Comparison of ENCODE assay signal across 27 mouse cellular contexts in the genomic region with DNA sequence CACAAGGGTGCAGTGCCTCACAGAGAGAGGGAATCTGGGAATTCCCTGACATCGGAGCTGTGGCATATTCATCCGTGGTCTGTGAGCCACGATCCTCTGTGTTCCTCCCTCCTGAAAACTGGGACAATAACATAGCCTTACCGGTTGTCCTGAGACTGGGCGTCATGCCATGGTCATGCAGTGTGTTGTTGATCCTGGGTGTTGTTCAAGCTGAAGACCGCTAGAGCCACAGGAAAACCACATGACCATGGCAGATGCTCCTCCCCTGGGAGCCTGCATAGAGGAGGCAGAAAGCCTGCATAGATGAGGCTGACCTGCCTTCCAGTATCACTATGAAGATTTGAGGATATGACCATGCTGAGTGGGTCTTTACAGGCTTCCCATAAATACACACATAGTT. TPM values are rescaled to one million over a fixed set of nuclear protein-coding genes. Genes with fewer than 3 reads are reported as not detected.
DNase-seq lines count a peak whose midpoint lies in the region; ATAC-seq and TF ChIP-seq lines count a peak whose summit lies in the region.
"Had no signal": no experiment of that assay in that cellular context is flagged by ENCODE, and none has a peak within 500 bp of the region (broad histone marks: within the 10 kb centered on the region; RNA-seq: fewer than 3 reads in every experiment).

No protein-coding gene starts in this region.

- no peaks in the 10 kb centered on the region for H3K4me1 ChIP-seq in hindbrain, embryonic 13.5 days (replicated peaks)
- H3K4me1 ChIP-seq: forebrain, embryonic 15.5 days; heart, embryonic 15.5 days; limb, embryonic 13.5 days; liver, embryonic 13.5 days; midbrain, embryonic 10.5 days; stomach, embryonic 15.5 days had no signal

- intact Hi-C loops in gastrocnemius, adult 2 months (cut with DNase I), result no loop called here

- TF ChIP-seq CTCF in gastrocnemius, adult 2 months (IDR thresholded peaks at IDR 0.05), result no peak

- peak; percentile 7 for DNase-seq in cerebellum, adult 11-12 months
- DNase-seq in cerebellum, postnatal 4 days (ENCODE audit: low spot score in 2 of 2), result no peak
- DNase-seq in 3134 (ENCODE audit: extremely low read depth, insufficient read length, low spot score), result peak; percentile 28
- peak; percentile 6 for DNase-seq in cerebellum, adult 9-11 months
- DNase-seq in adrenal gland, adult (ENCODE audit: inconsistent age in 2 of 2, low spot score in 1 of 2), result no peak
- DNase-seq in gastrocnemius, adult 2 months, result no peak
- DNase-seq: adrenal gland, adult 8-10 months; gastrocnemius, postnatal 36 days; heart, postnatal 36 days; kidney, adult 9 months; kidney, postnatal 14 days; liver, embryonic 13.5 days; lung, embryonic 14.5 days; thymus, postnatal 25 days had no signal

- 85% methylated on average over 6 of the region's 6 CpGs for WGBS in hindbrain, embryonic 13.5 days

- H3K4me3 ChIP-seq in hindbrain, embryonic 13.5 days, result no peak overlapping the region
- H3K4me3 ChIP-seq in gastrocnemius, adult 2 months, result no peak overlapping the region
- H3K4me3 ChIP-seq: embryonic facial prominence, embryonic 10.5 days; forebrain, embryonic 15.5 days; heart, embryonic 15.5 days; limb, embryonic 13.5 days; liver, embryonic 13.5 days; midbrain, embryonic 10.5 days; myocyte; stomach, embryonic 15.5 days had no signal

- H3K27me3 ChIP-seq in hindbrain, embryonic 13.5 days, result no peaks in the 10 kb centered on the region
- H3K27me3 ChIP-seq: forebrain, embryonic 15.5 days; heart, embryonic 15.5 days; Patski; stomach, embryonic 15.5 days had no signal

- peak; percentile 45; the same call in 1 of the 2 replicates for ATAC-seq in granulocyte monocyte progenitor cell, adult 5-6 weeks (replicated peaks; ENCODE audit: poor library complexity, severe bottlenecking)
- ATAC-seq in hindbrain, embryonic 13.5 days (ENCODE audit: low FRiP score), result no peak
- ATAC-seq: forebrain, embryonic 15.5 days; midbrain, embryonic 16.5 days; Patski had no signal

- no peaks in the 10 kb centered on the region for H3K36me3 ChIP-seq in hindbrain, embryonic 13.5 days
- H3K36me3 ChIP-seq: embryonic facial prominence, embryonic 10.5 days; forebrain, embryonic 15.5 days; G1E; heart, embryonic 15.5 days; limb, embryonic 13.5 days; liver, embryonic 13.5 days; midbrain, embryonic 10.5 days; stomach, embryonic 15.5 days had no signal

- no peaks in the 10 kb centered on the region for H3K9me3 ChIP-seq in hindbrain, embryonic 13.5 days
- H3K9me3 ChIP-seq: embryonic facial prominence, embryonic 10.5 days; forebrain, embryonic 15.5 days; G1E; heart, embryonic 15.5 days; limb, embryonic 13.5 days; liver, embryonic 13.5 days; midbrain, embryonic 10.5 days; stomach, embryonic 15.5 days had no signal

- H3K9ac ChIP-seq in hindbrain, embryonic 13.5 days, result no peak overlapping the region
- H3K9ac ChIP-seq: forebrain, embryonic 15.5 days; heart, embryonic 15.5 days; hindbrain, embryonic 14.5 days; limb, embryonic 13.5 days; liver, embryonic 13.5 days; lung, embryonic 14.5 days; stomach, embryonic 15.5 days had no signal

- no peak overlapping the region for H3K27ac ChIP-seq in hindbrain, embryonic 13.5 days
- no peak overlapping the region for H3K27ac ChIP-seq in gastrocnemius, adult 2 months
- H3K27ac ChIP-seq: embryonic facial prominence, embryonic 10.5 days; forebrain, embryonic 15.5 days; heart, embryonic 15.5 days; hindbrain, embryonic 14.5 days; limb, embryonic 13.5 days; liver, embryonic 13.5 days; midbrain, embryonic 10.5 days; stomach, embryonic 15.5 days had no signal

- H3K4me2 ChIP-seq in hindbrain, embryonic 13.5 days, result no peak overlapping the region
- H3K4me2 ChIP-seq: forebrain, embryonic 15.5 days; heart, embryonic 15.5 days; hindbrain, embryonic 14.5 days; limb, embryonic 13.5 days; liver, embryonic 13.5 days; lung, embryonic 14.5 days; stomach, embryonic 15.5 days had no signal

RNA-seq across cellular contexts. Expression of a gene that starts 5.1 kb away (rescaled TPM):
- not detected in 2 replicates for total RNA-seq in granulocyte monocyte progenitor cell, adult 5-6 weeks (2014; fragmentation: Nextera tagmentation)
- total RNA-seq in granulocyte monocyte progenitor cell, adult 5-6 weeks (2017), result not detected in 2 replicates
- polyA plus RNA-seq in hindbrain, embryonic 13.5 days (2015; fragmentation: Nextera tagmentation; extraction: Ambion mirVana), result 1.3 and 1.5 TPM in 2 replicates
- 1 to 10 TPM in 1 of 2 experiments, under 1 TPM in 1; 0.64 to 1.4 TPM for total RNA-seq in gastrocnemius, adult 2 months (2021)
- total RNA-seq: G1E had no signal
- polyA plus RNA-seq: G1E had no signal

Comparison
In these comparisons a context has a peak if more than half of its experiments do, and no peak if none do; other contexts are left out.
1. DNase-seq: peak in cerebellum, adult 11-12 months (single experiment), 3134 (single experiment) and cerebellum, adult 9-11 months (single experiment); none in cerebellum, postnatal 4 days (0 of 2), adrenal gland, adult (0 of 2) and gastrocnemius, adult 2 months (single experiment).